Mouse (Mus musculus): ENCODE measurements around the gene Arpc1b. TPM values are rescaled to one million over a fixed set of nuclear protein-coding genes. Genes with fewer than 3 reads are reported as not detected.
A peak's percentile ranks its signal among the peaks of the same experiment; 100 is the strongest.
"Not testable (repeated sequence)": the region's sequence is repeated elsewhere in the genome, so short reads cannot be mapped to it uniquely, and the experiment has no call there.

Arpc1b gene
- polyA plus RNA-seq, 2 experiments from 2014 or later: 727 to 1,112 TPM

DNA sequence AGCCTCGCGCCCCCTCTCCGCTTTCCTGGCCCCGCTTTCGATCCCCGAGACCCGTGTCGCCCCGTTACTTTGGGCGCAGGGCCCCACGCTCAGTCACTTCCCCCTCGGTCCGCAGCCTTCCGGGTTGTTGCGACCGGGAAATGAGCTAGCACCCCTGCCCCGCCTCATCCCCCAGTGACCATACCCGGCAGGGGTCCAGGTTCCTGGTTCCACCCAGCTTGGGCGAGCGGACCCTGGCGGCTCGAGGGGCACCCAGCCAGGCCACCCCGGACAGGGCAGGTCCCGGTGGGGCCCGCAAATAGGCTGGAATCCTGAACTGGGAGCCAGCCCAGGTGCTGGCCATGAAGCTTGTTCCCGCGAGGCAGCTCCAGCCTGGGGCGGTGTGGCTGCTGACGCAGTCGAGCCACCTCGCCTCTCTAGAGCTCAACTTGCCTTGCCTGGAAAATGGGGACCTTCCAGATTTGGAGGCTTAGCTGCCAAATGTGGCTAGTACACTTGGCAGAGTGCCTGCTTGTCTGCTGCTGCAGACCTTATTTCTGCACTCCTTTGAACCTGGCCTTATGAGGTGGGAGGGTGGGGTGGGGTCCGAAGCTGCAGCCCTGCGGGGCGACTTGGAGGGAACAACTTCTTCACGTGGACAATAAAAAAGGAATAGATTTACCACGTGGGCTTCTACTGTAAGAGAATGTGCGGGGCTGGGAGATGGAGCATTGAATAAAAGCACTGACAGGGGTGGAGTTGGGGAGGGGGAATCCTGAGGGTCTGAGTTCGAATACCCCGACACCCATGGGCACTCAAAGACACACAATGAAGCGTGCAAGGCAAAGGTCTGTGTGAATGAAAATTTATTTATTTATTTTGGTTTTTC, 825 bp downstream of the Arpc1b start:
- peak; percentile 50 for ATAC-seq

DNA sequence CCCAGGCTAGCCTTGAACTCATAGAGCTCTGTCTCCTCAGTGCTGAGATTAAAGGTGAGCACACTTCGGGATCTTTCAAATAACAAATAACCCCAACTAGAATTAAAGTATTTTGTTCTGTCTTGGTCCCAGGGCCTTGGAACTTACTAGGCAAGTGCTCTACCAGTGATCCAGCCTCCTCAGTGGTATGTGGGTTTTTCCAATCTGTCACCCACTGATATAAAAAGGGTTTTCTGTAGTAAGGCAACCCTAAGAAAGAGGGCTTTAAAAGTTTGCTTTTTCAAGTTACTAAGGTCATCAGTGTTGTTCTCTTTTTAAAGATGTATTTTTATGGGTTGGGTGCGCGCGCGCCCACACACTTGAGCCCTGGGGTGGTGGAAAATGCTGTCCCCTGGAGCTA, 1.7 kb downstream of the Arpc1b start:
- no peak for ATAC-seq

DNA sequence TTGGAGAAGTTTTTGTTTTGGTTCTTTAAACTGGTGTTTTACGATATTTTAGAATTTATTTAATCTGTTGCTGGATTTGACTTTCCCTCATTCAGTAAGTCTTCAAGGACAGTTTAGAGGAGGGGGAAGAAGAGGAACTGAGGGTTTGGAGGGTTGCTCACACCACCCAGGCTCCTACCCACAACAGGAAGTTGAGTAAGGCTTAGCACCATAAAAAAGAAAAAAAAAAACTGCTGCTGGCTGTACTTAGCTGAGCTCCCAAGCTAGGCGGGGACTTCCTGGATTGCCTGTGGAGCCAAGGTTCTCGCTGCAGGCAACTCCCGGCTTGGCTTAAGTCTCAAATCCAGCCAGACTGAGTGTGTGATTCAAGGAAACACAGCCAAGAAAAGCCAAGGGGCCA, 2.3 kb downstream of the Arpc1b start:
- peak; percentile 79 for ATAC-seq

DNA sequence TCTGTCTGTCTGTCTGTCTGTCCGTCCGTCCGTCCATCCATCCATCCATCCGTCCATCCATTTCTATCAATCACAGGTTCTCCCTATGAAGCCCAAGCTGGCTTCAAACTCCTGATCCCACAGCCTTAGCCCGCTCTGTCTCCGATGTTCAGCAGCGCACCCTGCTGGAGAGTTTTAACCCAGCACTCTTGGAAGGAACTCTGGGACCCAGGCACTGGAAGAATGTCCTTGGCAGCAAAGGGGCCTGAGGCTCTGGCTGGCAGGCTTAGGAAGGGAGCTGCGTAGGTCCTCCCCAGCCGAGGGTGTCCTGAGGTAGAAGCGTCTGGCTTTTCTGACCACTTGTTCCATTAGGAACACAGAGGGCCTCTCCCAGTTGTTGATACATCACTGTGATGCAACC, 2.9 kb downstream of the Arpc1b start:
- ATAC-seq: no peak

DNA sequence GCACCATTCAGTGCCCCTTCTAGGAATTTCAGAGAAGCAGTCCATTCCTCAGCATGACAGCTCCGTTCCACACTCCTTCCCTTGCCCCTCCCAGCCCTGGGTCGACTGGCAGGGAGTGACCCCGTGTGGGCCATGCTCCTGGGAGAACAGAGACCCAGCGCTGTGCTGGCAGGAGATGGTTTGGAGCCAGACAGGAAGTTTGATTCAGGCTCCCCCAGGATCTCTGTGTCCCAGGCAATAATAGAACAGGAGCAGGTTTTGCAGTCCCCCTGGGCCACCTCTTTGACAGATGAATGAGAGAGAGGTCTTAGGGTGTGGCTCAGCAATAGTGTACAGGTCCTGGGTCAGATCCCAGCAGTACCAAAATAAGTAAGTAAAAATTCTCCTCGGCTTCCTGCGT, 4.0 kb downstream of the Arpc1b start:
- no peak for ATAC-seq

DNA sequence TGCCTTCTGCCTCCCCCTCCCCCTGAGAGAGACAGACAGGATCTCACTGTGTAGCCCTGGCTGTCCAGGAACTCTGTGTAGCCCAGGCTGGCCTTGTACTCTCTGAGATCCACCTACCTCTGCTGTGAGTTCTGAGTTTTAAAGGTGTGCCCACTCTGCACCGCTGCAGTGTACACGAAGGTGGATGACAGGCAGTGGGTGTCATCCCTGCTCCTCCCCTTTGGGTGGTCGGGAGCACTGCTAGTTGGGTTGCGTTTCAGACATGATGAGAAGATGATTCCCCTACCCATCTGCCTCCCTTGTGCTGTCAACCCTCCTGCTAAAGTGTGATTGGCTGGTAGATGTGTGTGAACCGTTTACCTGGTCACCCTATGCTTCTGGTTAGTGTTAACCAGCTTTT, 4.4 kb downstream of the Arpc1b start:
- ATAC-seq: no peak

DNA sequence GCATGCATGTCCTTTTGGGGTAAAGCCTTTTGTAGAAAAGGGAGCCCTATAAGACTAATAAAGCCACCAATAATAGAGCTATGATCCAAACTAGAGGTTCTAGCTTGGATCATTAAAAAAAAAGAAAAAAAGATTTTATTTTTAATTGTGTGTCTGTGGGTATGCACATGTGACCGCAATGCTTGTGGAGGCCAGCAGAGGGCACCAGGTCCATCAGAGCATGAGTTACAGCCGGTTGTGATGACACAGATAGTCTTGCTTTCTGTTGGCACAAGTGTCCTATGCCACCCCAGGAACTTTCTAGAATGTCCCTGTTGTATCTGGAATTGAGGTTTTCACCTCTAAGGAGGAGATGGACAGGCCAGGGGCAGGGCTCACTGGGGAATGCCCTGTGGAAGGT, 5.4 kb downstream of the Arpc1b start:
- no peak for ATAC-seq

DNA sequence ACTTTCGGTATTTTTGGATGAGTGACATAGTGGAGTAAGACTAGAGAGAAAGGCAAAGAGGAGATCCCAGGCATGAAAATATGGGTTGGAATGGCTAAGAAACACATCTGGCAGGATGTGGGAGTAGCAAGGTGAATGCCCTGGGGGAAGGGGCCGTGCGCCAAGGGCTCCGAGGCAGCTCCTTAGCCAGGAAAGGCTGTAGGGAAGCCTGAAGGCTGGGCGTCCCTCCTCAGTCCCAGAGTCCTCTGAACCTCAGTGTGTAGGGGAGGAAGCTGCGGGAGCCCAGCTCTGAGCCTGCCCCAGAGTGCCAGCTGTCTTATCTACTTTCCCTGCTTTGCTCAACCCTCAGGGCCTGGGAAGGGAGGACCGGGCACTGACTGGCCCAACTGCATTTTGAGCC, 6.9 kb downstream of the Arpc1b start:
- ATAC-seq: no peak

DNA sequence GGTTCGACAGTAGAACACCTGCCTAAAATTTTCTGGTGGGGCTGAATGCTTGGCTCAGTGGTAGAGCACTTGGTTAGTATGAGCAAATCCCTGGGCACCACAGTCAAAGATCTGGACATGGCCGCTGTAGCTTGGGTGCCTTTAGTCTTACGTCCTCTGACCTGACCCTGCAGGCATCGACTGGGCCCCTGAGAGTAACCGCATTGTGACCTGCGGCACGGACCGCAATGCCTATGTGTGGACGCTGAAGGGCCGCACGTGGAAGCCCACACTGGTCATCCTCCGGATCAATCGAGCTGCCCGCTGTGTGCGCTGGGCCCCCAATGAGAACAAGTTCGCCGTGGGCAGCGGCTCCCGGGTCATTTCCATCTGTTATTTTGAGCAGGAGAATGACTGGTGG, 9.4 kb downstream of the Arpc1b start:
- ATAC-seq: no peak

DNA sequence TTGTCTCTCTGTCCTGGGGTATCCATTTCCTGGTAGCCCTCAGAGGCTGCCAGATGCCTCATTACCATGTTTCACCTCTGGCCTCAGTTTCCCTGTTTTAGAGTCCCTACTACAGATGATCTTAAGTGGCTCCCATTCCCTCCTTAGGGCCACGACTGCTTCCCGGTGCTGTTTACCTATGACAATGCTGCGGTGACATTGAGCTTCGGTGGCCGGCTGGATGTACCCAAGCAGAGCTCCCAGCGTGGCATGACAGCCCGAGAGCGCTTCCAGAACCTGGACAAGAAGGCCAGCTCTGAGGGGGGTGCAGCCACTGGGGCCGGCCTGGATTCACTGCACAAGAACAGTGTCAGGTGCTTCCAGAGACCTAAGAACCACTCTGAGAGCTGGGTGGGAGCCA, 12.6 kb downstream of the Arpc1b start:
- no peak for ATAC-seq

DNA sequence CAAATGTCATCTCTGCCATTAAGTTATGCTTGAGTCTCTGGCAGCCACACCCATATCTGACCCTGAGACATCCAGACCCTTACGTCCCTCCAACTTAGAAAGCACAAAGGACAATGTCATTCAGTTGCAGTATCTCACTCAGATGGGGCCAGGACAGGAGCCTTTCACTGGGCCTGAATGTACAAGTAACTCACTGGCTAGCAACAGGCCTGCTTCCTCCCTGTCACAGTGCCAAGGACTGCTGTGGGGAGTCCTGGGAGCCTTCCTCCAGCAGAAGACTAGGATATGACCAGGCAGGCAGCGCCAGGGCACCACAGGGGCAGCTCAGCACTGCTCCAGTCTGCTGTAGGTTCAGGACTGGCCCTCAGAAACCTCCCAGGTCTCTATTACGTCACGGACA, 15.1 kb downstream of the Arpc1b start:
- no peak for ATAC-seq

DNA sequence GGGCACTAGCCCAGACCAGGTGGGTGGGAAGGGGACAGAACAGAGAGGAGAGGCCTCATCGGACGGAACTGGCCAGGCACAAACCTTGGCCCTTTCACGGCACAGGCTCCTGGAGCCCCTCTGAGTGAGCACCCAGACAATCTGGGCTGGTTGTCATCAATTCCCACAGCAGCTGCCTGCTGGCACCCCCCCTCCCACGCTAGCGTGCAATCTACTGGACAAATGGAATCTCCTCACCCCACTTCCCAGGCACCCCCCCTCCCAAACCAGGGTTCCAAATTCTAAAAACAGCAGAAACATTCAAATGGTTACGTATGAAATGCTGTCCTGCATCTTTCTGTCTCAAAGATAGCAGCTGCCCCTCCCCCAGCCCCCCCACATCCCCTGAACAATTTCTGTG, 15.8 kb downstream of the Arpc1b start:
- ATAC-seq: not testable (repeated sequence)

DNA sequence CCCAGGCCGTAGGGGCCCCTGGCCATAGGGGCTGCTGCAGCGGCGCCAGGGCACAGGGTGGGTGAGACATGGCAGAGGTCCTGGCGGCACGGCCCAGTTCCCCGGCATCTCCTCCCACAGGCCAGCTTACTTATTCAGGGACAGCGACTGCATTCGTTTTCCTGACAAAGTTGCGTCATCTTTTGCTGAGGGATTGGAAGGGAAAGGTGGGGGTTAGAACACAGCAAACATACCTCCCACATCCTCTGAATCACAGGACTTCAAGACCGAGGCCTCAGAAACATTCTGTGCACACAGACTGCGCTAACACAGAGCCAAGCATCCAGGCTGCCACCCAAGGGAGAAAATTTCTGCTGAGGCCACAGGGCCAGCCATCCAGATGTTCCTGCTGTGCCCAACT, 16.2 kb downstream of the Arpc1b start:
- no peak for ATAC-seq

DNA sequence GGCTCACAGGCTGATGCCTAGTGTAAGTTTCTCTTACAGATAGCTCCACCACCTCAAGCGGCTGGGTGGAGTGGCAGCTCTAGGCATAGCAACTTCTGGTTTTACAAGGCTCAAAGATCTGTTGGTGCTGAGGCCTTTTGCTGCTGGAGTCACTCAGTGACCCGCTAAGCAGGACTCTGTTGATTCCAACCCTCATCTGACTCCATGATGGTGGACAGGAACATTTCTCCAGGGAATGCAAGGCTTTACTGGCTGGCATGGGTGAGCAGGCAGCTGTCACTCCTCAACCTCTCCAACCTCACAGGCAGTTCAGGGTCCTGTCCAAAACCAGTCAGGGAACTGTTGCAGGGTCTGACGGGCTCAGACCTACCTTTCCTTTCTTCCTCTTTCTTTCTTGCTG, 17.0 kb downstream of the Arpc1b start:
- no peak for ATAC-seq

DNA sequence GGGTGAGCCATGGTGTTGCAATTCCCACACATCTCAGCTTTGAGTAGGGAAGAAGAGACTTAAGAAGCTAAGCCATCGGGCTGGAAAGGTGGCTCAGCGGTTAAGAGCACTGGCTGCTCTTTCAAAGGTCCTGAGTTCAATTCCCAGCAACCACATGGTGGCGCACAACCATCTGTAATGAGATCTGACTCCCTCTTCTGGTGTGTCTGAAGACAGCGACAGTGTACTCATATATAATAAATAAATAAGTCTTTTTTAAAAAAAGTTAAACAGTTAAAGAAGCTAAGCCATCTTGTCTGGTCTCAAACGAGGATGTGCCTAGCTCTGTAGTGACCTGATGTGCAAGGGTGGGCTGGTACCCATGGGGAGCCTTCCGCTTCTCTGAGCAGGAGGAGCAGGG, 19.3 kb downstream of the Arpc1b start:
- ATAC-seq: not testable (repeated sequence)

DNA sequence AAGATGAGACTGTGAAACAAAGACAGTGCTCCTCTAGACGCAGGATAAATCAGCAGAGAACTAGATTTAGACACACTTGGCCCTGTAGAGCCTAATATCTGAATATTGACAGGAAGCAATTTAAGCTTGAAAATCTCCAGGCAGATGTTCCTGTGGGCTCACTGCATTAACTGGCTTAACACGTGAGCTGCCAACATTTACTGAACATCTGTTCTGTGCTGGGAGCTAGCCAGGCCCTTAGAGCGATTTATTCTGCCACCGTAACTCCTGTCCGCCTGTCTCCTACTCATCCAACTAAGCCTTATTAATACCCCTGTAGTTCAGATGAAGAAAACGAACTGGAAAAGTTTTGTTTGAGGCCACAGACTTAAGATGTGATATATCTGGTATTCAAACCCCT, 24.8 kb downstream of the Arpc1b start:
- no peak for ATAC-seq

DNA sequence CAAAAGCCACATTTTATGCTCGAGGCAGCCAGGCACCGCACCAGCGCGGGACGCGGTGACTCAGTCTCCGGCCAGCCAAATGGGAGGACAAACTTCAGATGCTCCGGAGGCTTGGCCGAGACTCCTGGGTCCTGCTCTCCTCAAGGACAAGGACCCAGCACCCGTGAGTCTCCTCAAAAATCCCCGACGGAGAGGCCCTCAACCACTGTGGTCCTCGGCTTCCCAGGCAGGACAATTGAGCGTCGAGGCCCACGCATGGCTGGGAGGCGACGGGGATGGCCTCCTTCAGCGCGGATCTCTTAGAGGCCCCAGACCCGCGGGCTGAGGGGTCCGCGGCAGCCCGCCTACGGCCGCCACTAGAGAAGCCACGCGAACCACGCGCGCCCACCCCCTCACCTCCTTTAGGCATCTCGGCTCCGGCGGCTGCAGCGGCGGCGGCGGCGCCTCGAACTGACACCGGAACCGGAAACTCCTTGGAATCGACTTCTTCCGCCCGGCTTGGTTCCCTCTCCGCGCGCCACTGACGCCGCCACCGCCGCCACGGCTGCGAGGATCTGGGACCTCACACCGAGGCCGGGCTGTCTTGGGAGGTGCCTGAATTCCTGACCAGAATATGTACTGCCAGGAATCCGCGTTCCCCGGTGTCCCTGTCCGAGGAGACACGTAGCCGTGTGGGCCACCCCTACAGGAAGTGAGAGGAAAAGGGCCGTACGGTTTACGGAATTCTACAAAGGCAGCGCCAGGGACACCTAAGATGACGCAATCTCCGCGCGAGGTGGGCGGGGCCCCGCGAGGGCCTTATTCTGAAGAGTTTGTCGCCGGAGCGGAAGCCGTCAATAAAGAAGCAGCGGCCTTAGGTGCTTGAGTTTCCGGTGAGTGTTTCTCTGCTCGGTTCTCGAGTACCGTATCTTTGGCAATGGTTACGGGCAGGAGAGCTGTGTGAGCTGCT, 25.8 kb downstream of the Arpc1b start, which contains the start of the genes Pdap1 and Bud31:
Pdap1 (minus strand) TSS at position 668 of the 949 bp plus-strand sequence.
Bud31 (plus strand) TSS at position 792 of the 949 bp plus-strand sequence.
- peak; percentile 85 for ATAC-seq

DNA sequence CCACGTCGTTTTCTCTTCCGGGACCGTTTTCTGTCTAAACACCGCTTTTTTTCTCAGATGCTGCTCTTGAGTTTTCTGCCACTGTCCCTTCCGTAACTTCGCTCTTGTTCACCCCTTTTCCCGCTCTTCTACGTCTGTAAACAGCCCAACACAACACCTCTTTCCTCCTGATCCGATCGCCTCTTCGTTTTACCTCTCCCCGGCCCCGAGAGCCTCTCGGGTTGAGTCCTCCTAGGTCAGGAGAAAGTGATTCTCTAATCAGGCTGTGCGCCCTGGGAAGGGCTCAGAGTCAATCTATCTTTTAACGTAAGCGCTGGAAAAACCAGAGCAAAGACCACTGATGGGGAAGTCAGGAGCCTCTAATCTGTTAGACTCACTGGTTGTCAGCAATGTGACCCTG, 26.6 kb downstream of the Arpc1b start:
- no peak for ATAC-seq

DNA sequence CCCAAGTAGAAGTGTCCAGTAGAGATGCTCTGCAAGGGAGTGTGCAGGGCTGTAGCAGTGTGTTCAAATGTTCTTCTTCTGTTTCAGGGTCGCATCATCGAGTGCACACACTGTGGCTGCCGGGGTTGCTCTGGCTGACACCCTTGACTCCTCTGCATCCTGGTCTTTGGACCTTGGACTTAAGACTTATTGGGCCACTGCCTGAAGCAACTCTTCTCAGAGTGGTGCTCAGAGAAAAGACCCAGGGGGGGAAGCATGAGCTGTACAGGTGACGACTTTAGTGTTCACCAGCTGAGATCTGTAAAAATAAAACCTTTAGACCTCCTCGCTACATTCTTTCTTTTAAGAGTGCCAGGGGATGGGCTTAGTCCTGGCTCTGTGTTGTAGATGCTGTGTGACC, 33.7 kb downstream of the Arpc1b start:
- ATAC-seq: no peak

DNA sequence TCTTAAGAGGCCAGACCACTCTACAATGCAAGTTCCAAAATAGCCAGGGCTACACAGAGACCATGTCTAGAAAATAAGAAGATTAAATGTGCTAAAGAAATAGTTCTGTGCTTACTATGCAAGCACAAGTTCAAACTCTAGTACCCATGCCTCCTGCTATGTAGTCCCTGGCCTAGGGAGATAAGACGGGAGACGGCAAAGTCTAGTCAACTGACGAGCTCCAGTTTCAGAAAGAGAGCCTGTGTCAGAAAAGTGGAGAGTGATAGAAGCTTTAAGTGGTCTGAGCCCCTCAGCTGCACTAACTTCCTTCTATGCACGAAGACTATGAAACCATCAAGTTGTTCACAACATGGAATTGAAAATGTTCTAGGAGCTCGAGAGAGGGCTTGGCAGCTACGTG, 35.3 kb downstream of the Arpc1b start:
- ATAC-seq: no peak

DNA sequence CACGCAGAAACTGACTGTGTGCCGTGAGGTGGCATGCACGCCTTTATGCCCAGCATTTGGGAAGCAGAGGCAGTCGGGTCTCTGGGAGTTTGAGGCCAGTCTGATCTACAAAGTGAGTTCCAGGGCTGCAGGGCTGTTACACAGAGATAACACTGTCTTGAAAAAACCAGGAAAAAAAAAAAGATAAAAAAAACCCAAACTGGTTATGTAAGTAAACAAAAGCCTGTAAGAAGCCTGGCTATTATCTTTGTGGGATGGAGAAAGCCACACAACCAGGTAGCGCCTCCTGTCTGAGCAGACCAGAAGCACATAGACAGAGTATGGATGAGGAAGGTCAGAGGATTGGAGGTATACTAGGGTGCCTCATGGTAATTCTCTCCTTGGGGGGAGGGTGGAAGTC, 38.7 kb downstream of the Arpc1b start:
- ATAC-seq: no peak

DNA sequence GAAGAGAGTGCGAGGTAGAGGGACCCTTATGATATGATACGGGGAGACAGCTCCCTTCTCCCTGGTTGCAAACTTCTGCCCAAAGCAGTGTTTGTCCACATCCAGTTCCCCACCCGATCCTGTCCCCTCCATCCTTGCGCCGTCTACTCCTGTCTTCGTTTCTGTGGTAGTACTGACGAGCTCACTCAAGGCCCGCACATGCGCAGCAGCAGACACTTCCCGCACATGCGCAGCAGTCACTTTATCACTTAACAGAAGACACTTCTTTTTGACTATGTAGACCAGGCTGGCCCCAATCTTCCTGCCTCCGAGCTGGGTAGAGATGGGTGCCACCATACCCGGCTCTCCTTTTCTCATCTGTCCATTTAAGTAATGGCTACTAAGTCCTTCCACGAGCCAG, 47.3 kb downstream of the Arpc1b start:
- no peak for ATAC-seq

DNA sequence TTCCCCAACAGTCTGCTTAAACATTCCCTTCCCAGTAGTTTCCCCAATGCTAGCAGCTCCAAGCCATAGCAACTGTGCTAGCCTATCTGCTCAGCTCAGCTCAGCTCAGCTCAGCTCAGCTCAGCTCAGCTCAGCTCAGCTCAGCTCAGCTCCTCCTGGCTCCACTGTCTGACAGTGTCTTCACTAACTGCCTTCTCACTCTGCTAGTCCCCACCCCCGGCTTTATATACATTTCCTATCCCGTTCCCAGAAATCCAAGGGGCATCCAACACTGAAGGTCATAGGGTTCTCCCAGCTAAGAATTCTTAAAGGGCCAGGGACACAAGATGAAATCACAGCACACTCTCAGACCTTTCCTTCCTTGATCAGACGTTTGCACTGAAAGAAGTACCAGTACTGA, 50.7 kb downstream of the Arpc1b start:
- ATAC-seq: no peak

DNA sequence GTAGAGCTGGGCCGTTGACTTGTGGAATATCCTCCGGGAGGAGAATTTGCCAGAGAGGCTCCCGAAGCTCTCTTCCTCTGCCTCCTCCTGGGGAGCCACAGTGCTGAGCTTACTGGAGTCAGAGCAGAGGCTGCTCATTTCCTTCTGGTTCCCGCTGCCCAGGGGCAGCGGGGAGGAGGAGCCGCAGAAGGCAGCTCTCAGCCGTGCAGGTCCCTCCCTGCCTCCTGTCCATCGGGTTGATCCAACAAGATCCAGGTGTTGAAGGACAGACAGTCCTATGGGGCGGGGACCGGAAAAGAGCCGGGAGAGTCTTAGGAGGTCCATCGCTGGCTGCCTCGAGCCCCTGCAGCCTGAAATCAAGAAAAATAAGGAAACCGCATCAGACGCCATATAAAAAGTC, 51.2 kb downstream of the Arpc1b start:
- no peak for ATAC-seq
